Mouse (Mus musculus) lung, adult 2 months (tissue): ENCODE results near the gene Pitpnm2.

ENCODE experiments used
- CTCF ChIP-seq: fragments of 200-500 bp; IDR thresholded peaks from 2 replicates; pipeline ENCODE4 v1.5.1; 2011; ENCODE audit warnings: mild to moderate bottlenecking, low read length, control low read depth; ENCODE audit not compliant: insufficient read depth
- POLR2A ChIP-seq: fragments of 200-500 bp; IDR thresholded peaks from 2 replicates; pipeline ENCODE4 v1.6.1; 2011; ENCODE audit warnings: low read depth, mild to moderate bottlenecking, control low read depth, low read length, borderline replicate concordance; ENCODE audit errors: extremely low read depth

GRCm38 (mm10) chr5:124210281-124211016 is 39.1 kb downstream of the Pitpnm2 start:
- TF ChIP-seq POLR2A, result no peak
- TF ChIP-seq CTCF, result no peak
